Mouse (Mus musculus): ENCODE measurements around the gene Tyw5.

Gene Tyw5

GRCm38 (mm10) chr1:57388402-57389155, 18.3 kb downstream of the Tyw5 start:
- in situ Hi-C loops (cut with MboI): no loop called here

GRCm38 (mm10) chr1:57387876-57388275, 19.0 kb downstream of the Tyw5 start:
- in situ Hi-C loops (cut with MboI): no loop called here

GRCm38 (mm10) chr1:57386519-57386918, 20.4 kb downstream of the Tyw5 start:
- in situ Hi-C loops (cut with MboI): no loop called here

GRCm38 (mm10) chr1:57377376-57378341, 29.2 kb downstream of the Tyw5 start, which contains the start of gene 1700066M21Rik:
Gene 1700066M21Rik (plus strand): TSS chr1:57377620.
- in situ Hi-C loops (cut with MboI): no loop called here

- in situ Hi-C loops (cut with MboI): no loop called here
Observed at GRCm38 (mm10) chr1:57376806-57377205, 30.1 kb downstream of the Tyw5 start.

GRCm38 (mm10) chr1:57375276-57375675, 31.6 kb downstream of the Tyw5 start:
- in situ Hi-C loops (cut with MboI): no loop called here

GRCm38 (mm10) chr1:57370451-57370850, 36.5 kb downstream of the Tyw5 start:
- in situ Hi-C loops (cut with MboI): no loop called here

DNA sequence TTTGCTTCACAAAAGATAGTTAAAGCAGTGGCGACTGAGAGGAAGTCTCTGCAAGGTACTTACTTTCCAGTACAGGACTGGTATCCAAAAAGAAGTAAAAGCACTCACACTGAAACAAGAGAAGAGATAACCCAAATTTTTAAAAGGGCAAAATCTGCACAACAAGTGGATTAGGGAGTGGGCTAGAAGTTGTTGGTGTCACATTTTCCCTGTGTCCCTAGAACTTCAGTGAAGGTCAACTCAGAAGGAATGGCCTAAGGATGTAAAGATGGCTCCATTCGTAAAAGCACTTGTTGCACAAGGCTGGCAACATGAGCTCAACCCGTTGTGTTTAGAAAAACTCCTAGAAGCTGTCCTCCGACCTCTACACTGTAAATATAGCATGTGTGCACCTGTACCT, 37.8 kb downstream of the Tyw5 start:
- in situ Hi-C loops (cut with MboI): no loop called here

GRCm38 (mm10) chr1:57367446-57367845, 39.5 kb downstream of the Tyw5 start:
- in situ Hi-C loops (cut with MboI): no loop called here

GRCm38 (mm10) chr1:57358546-57358945, 48.4 kb downstream of the Tyw5 start:
- in situ Hi-C loops (cut with MboI): no loop called here

- in situ Hi-C loops (cut with MboI): no loop called here
Observed at GRCm38 (mm10) chr1:57351941-57352340, 55.0 kb downstream of the Tyw5 start.

DNA sequence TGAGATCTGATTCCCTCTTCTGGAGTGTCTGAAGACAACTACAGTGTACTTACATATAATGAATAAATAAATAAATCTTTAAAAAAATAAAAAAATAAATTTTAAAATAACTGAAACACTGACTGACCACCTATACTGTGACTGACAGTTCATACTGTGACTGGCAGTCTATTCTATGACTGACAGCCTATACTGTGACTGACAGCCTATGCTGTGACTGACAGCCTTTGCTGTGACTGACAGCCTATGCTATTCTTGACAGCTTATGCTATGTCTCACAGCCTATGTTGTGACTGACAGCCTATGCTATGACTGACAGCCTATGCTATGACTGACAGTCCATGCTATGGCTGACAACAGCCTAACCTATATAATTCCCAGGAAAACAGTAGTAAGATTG, 59.4 kb downstream of the Tyw5 start:
- in situ Hi-C loops (cut with MboI): no loop called here

DNA sequence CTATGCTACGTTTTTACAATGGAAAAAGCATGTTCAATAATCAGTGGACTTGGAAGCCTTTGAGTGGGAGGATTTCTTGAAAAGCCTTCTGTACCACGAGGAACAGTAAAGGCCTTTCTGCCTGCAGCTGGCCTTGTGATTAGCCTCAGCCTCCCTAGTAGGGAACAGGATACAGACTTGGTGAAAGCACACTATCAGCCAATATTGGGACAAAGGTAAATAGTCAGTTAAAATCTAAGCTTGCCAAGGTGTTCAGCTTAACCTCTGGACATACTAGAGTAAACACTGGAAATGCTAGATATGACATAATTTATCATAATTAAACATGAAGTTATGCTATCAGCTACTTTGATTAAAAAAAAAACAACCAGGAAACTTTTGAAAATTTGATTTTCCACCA, 65.7 kb downstream of the Tyw5 start:
- in situ Hi-C loops (cut with MboI): no loop called here

- in situ Hi-C loops (cut with MboI): no loop called here
Observed at GRCm38 (mm10) chr1:57339156-57339796, 67.6 kb downstream of the Tyw5 start.

Data from mature B cell (primary cell).